Mouse (Mus musculus) C2C12 (cell line): ENCODE results near the gene Pjvk. TPM values are rescaled to one million over a fixed set of nuclear protein-coding genes. Genes with fewer than 3 reads are reported as not detected.

Source experiments
- H3K27me3 ChIP-seq: one replicate; pipeline ENCODE4 v1.6.1; 2011; ENCODE audit not compliant: control insufficient read depth, insufficient read depth, insufficient read length
- H3K36me3 ChIP-seq: one replicate; pipeline ENCODE4 v1.6.1; 2011; ENCODE audit not compliant: control insufficient read depth, insufficient read depth
- H3K4me3 ChIP-seq: one replicate; pipeline ENCODE4 v1.5.1; 2011; ENCODE audit warnings: mild to moderate bottlenecking, control low read depth; ENCODE audit not compliant: poor library complexity, insufficient read depth, severe bottlenecking
- H3K79me2 ChIP-seq: one replicate; pipeline ENCODE4 v1.6.1; 2011; ENCODE audit not compliant: control insufficient read depth, insufficient read depth
- H3K79me3 ChIP-seq: one replicate; pipeline ENCODE4 v1.6.1; 2011; ENCODE audit warnings: low read depth, control low read depth
- H3ac ChIP-seq: one replicate; pipeline ENCODE3; 2011; ENCODE audit warnings: low read depth; ENCODE audit not compliant: control insufficient read depth, insufficient read length
- CEBPB ChIP-seq: IDR thresholded peaks from one replicate; pipeline ENCODE4 v1.6.1; 2011; ENCODE audit warnings: low read depth, mild to moderate bottlenecking, control low read depth, moderate library complexity
- CTCF ChIP-seq: IDR thresholded peaks from one replicate; pipeline ENCODE4 v1.5.1; 2011; ENCODE audit not compliant: control insufficient read depth, insufficient read depth, insufficient read length
- FOSL1 ChIP-seq: IDR thresholded peaks from one replicate; pipeline ENCODE4 v1.8.0; 2011; ENCODE audit warnings: mild to moderate bottlenecking, low read length; ENCODE audit not compliant: poor library complexity, insufficient read depth, severe bottlenecking
- MAX ChIP-seq: IDR thresholded peaks from one replicate; pipeline ENCODE4 v1.6.1; 2011; ENCODE audit warnings: mild to moderate bottlenecking, control low read depth
- MYOD1 ChIP-seq: IDR thresholded peaks from one replicate; pipeline ENCODE4 v1.6.1; 2011; ENCODE audit warnings: low read depth; ENCODE audit not compliant: control insufficient read depth, insufficient read length
- MYOG ChIP-seq: IDR thresholded peaks from one replicate; pipeline ENCODE4 v1.6.1; 2011; ENCODE audit not compliant: control insufficient read depth, insufficient read length; ENCODE audit errors: extremely low read depth
- USF1 ChIP-seq: IDR thresholded peaks from one replicate; pipeline ENCODE4 v1.6.1; 2011; ENCODE audit warnings: low read depth, mild to moderate bottlenecking, control low read depth, moderate library complexity
- polyA plus RNA-seq: library from polyadenylated mRNA; unstranded; fragments of >200 nt; fragmentation: generic; extraction: Trizol; gene quantifications from one replicate; pipeline ENCODE4 v1.2.1, GENCODE M21; 2012; ENCODE audit warnings: missing spikeins

The Pjvk gene
- polyA plus RNA-seq, 1 experiment = 0.05 TPM

GRCm38 (mm10) chr2:76675949-76676348 lies 27.7 kb downstream of the Pjvk start:
- Histone ChIP-seq H3ac (peak overlapping the region; percentile 64), H3K4me3 (peak overlapping the region; percentile 68), H3K36me3 (peaks cover 32% of the 10 kb centered on the region), H3K79me3 (peaks cover 54% of the 10 kb centered on the region), H3K27me3 (no peaks in the 10 kb centered on the region), H3K79me2 (peaks cover 66% of the 10 kb centered on the region)
- TF ChIP-seq MYOD1 (no peak), CTCF (no peak), FOSL1 (no peak), CEBPB (no peak), MAX (no peak), MYOG (no peak), USF1 (no peak)

- no peak for TF ChIP-seq CTCF
- TF ChIP-seq MAX = peak; percentile 80
- TF ChIP-seq CEBPB = peak; percentile 21
- Histone ChIP-seq H3ac (peak overlapping the region; percentile 64), H3K27me3 (no peaks in the 10 kb centered on the region), H3K79me3 (peaks cover 58% of the 10 kb centered on the region), H3K4me3 (peak overlapping the region; percentile 68), H3K79me2 (peaks cover 72% of the 10 kb centered on the region), H3K36me3 (peaks cover 38% of the 10 kb centered on the region)
Observed at GRCm38 (mm10) chr2:76676401-76677226, 28.3 kb downstream of the Pjvk start.

DNA sequence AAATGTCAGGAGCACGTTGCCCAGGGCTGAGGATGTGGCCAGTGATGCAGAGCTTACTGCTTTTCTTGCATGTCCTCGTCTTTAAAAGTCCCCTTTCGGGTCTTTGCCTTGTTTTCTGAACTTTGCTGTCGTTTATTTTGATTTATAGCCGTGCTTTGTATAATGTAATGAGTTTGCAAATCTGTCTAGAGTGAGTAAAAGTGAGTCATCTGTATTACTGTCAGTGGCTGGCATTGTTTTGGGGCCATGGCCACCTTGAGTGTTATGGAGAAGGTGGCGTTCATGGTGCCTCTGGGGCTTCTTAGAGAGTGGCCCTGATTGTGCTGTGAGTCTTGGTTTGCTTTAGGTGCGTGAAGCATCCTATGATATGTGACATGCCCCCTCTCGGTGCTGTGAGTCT lies 34.0 kb downstream of the Pjvk start:
- peaks cover 59% of the 10 kb centered on the region for H3K79me2 ChIP-seq
- peaks cover 93% of the 10 kb centered on the region for H3K36me3 ChIP-seq
- peaks cover 41% of the 10 kb centered on the region for H3K79me3 ChIP-seq
- TF ChIP-seq USF1 (no peak), MYOD1 (no peak), MYOG (no peak), CEBPB (no peak), FOSL1 (no peak), MAX (no peak), CTCF (no peak)
- H3K4me3 ChIP-seq = no peak overlapping the region
- H3ac ChIP-seq = no peak overlapping the region
- H3K27me3 ChIP-seq = no peaks in the 10 kb centered on the region

DNA sequence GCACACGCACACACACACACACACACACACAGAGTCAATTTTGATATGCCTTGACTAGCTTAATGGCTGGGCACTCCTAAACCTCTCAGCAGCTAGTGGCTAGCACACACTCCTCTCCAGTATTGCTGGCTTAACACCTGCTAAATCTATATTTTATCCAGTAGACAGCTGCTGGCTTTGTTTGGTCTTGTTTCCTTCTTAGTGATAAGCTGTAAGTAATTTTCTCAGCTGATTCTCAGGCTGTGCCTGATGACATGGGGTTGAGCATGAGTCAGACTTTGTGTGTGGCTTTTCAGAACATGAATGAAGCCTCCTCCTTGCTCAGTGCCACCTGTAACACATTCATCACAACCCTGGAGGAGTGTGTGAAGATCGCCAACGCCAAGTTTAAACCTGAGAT lies 38.7 kb downstream of the Pjvk start:
- Histone ChIP-seq H3K4me3 (no peak overlapping the region), H3K79me3 (peaks cover 1% of the 10 kb centered on the region), H3ac (no peak overlapping the region), H3K36me3 (peaks cover 96% of the 10 kb centered on the region), H3K79me2 (peaks cover 25% of the 10 kb centered on the region), H3K27me3 (no peaks in the 10 kb centered on the region)
- TF ChIP-seq MYOD1 (peak; percentile 53), MAX (no peak)

GRCm38 (mm10) chr2:76687608-76688007 lies 39.3 kb downstream of the Pjvk start:
- Histone ChIP-seq H3K27me3 (no peaks in the 10 kb centered on the region), H3ac (no peak overlapping the region), H3K4me3 (no peak overlapping the region), H3K79me2 (peaks cover 19% of the 10 kb centered on the region), H3K79me3 (peaks cover 1% of the 10 kb centered on the region), H3K36me3 (peaks cover 96% of the 10 kb centered on the region)
- TF ChIP-seq MYOG (no peak), USF1 (no peak), CTCF (no peak), FOSL1 (no peak), CEBPB (no peak)

GRCm38 (mm10) chr2:76688162-76688561 lies 39.9 kb downstream of the Pjvk start:
- Histone ChIP-seq H3K4me3 (no peak overlapping the region), H3K79me3 (peaks cover 1% of the 10 kb centered on the region), H3K79me2 (peaks cover 13% of the 10 kb centered on the region), H3K36me3 (peaks cover 96% of the 10 kb centered on the region), H3K27me3 (no peaks in the 10 kb centered on the region), H3ac (no peak overlapping the region)
- TF ChIP-seq MYOG = no peak
- TF ChIP-seq MAX = no peak
- TF ChIP-seq MYOD1 = no peak
- no peak for TF ChIP-seq CTCF
- no peak for TF ChIP-seq CEBPB
- no peak for TF ChIP-seq USF1
- no peak for TF ChIP-seq FOSL1
